19 mouse cellular contexts compared by ENCODE assay signal in the genomic region with DNA sequence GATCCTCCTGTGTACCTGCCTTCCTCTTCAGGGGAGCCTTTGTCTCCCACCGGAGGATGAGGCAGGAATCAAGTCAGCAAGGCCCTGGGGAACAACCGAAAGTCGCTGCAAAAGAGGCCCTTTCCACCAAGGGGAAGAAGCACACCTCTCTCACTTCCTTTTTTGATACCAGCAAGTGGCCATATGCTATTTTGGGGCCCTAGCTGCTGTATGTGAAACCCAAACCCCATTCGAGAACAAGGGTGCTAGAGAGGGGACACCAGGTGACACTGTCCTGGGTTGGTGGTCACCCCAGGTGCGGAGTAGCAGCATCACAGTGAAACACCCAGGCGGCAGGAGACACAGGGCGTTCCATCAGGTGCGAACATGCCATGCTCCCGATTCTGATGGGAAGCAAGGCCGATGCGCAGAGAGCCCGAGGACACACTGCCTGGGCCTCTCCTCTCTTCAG. TPM values are rescaled to one million over a fixed set of nuclear protein-coding genes. Genes with fewer than 3 reads are reported as not detected.
A peak's percentile ranks its signal among the peaks of the same experiment; 100 is the strongest.
DNase-seq lines count a peak whose midpoint lies in the region; ATAC-seq and TF ChIP-seq lines count a peak whose summit lies in the region.
"Had no signal": no experiment of that assay in that cellular context is flagged by ENCODE, and none has a peak within 500 bp of the region (broad histone marks: within the 10 kb centered on the region; RNA-seq: fewer than 3 reads in every experiment).

No protein-coding gene starts in this region.

- H3K4me1 ChIP-seq in heart, embryonic 12.5 days (replicated peaks), result peaks cover 11% of the 10 kb centered on the region
- H3K4me1 ChIP-seq in midbrain, embryonic 10.5 days, result peaks cover 13% of the 10 kb centered on the region
- H3K4me1 ChIP-seq in midbrain, embryonic 14.5 days (ENCODE audit: control insufficient read depth, insufficient read depth, low read length), result peaks cover 6% of the 10 kb centered on the region; the same call in 1 of the 2 replicates
- no peaks in the 10 kb centered on the region for H3K4me1 ChIP-seq in forebrain, postnatal 0 days (ENCODE audit: insufficient read depth)
- H3K4me1 ChIP-seq: embryonic facial prominence, embryonic 13.5 days; intestine, embryonic 15.5 days; limb, embryonic 13.5 days had no signal

- no peaks in the 10 kb centered on the region for H3K9me3 ChIP-seq in heart, embryonic 12.5 days (replicated peaks)
- no peaks in the 10 kb centered on the region for H3K9me3 ChIP-seq in midbrain, embryonic 10.5 days (replicated peaks)
- no peaks in the 10 kb centered on the region for H3K9me3 ChIP-seq in midbrain, embryonic 14.5 days (ENCODE audit: control insufficient read depth, low read length)
- no peaks in the 10 kb centered on the region for H3K9me3 ChIP-seq in forebrain, postnatal 0 days (ENCODE audit: low read length)
- H3K9me3 ChIP-seq: embryonic facial prominence, embryonic 13.5 days; forebrain, embryonic 10.5 days; intestine, embryonic 15.5 days; limb, embryonic 13.5 days; lung, embryonic 15.5 days; midbrain, embryonic 13.5 days had no signal

- H3K4me3 ChIP-seq in heart, embryonic 12.5 days, result no peak overlapping the region
- H3K4me3 ChIP-seq in midbrain, embryonic 10.5 days, result no peak overlapping the region
- H3K4me3 ChIP-seq in midbrain, embryonic 14.5 days (replicated peaks; ENCODE audit: low read depth, low read length), result no peak overlapping the region
- H3K4me3 ChIP-seq in forebrain, postnatal 0 days (ENCODE audit: low read depth, low read length), result no peak overlapping the region
- H3K4me3 ChIP-seq: embryonic facial prominence, embryonic 13.5 days; forebrain, embryonic 10.5 days; intestine, embryonic 15.5 days; limb, embryonic 13.5 days; lung, embryonic 15.5 days; midbrain, embryonic 13.5 days had no signal

- peak; percentile 90 for DNase-seq in heart, adult 11 months
- DNase-seq in midbrain, embryonic 10.5 days (ENCODE audit: low spot score), result no peak
- no peak for DNase-seq in midbrain, embryonic 14.5 days
- peak; percentile 30 for DNase-seq in spleen, adult 12 weeks (ENCODE audit: low spot score)
- DNase-seq in forebrain, postnatal 0 days, result no peak
- DNase-seq in testis, postnatal 14 days (ENCODE audit: low spot score), result no peak
- DNase-seq in right cerebral cortex, postnatal 14 days, result no peak
- DNase-seq: adrenal gland, postnatal 25 days; cerebellum, postnatal 25 days; heart, postnatal 36 days; thymus, postnatal 36 days had no signal

- H3K27me3 ChIP-seq in heart, embryonic 12.5 days (replicated peaks), result peaks cover 20% of the 10 kb centered on the region
- peaks cover 7% of the 10 kb centered on the region; the same call in 1 of the 2 replicates for H3K27me3 ChIP-seq in midbrain, embryonic 10.5 days (ENCODE audit: low read depth, poor library complexity, severe bottlenecking)
- no peaks in the 10 kb centered on the region for H3K27me3 ChIP-seq in midbrain, embryonic 14.5 days (ENCODE audit: control insufficient read depth, insufficient read depth, low read length)
- no peaks in the 10 kb centered on the region for H3K27me3 ChIP-seq in forebrain, postnatal 0 days (ENCODE audit: insufficient read depth, low read length)
- H3K27me3 ChIP-seq: embryonic facial prominence, embryonic 13.5 days; intestine, embryonic 15.5 days; limb, embryonic 13.5 days; lung, embryonic 15.5 days had no signal

- no peaks in the 10 kb centered on the region for H3K36me3 ChIP-seq in heart, embryonic 12.5 days
- H3K36me3 ChIP-seq in midbrain, embryonic 10.5 days, result no peaks in the 10 kb centered on the region
- no peaks in the 10 kb centered on the region for H3K36me3 ChIP-seq in midbrain, embryonic 14.5 days (ENCODE audit: control insufficient read depth, insufficient read depth, low read length)
- H3K36me3 ChIP-seq in forebrain, postnatal 0 days (ENCODE audit: insufficient read depth), result no peaks in the 10 kb centered on the region
- H3K36me3 ChIP-seq: embryonic facial prominence, embryonic 13.5 days; forebrain, embryonic 10.5 days; intestine, embryonic 15.5 days; limb, embryonic 13.5 days; lung, embryonic 15.5 days; midbrain, embryonic 13.5 days had no signal

- WGBS in heart, embryonic 12.5 days, result 77% methylated on average over 12 of the region's 12 CpGs
- WGBS in midbrain, embryonic 10.5 days, result 86% methylated on average over 12 of the region's 12 CpGs
- 92% methylated on average over 12 of the region's 12 CpGs for WGBS in midbrain, embryonic 14.5 days
- 90% methylated on average over 12 of the region's 12 CpGs for WGBS in forebrain, postnatal 0 days

- H3K4me2 ChIP-seq in heart, embryonic 12.5 days, result no peak overlapping the region
- H3K4me2 ChIP-seq in midbrain, embryonic 14.5 days (ENCODE audit: low read length), result no peak overlapping the region
- H3K4me2 ChIP-seq in forebrain, postnatal 0 days (ENCODE audit: low read depth), result no peak overlapping the region
- H3K4me2 ChIP-seq: embryonic facial prominence, embryonic 13.5 days; intestine, embryonic 15.5 days; limb, embryonic 13.5 days; lung, embryonic 15.5 days; midbrain, embryonic 13.5 days had no signal

- ATAC-seq in heart, embryonic 12.5 days (ENCODE audit: insufficient number of reproducible peaks, low FRiP score), result no peak
- no peak for ATAC-seq in midbrain, embryonic 14.5 days (ENCODE audit: low FRiP score, low TSS enrichment)
- no peak for ATAC-seq in forebrain, postnatal 0 days
- ATAC-seq: intestine, embryonic 15.5 days; midbrain, embryonic 13.5 days had no signal

- no peak overlapping the region for H3K9ac ChIP-seq in heart, embryonic 12.5 days
- H3K9ac ChIP-seq in midbrain, embryonic 14.5 days (replicated peaks; ENCODE audit: low read length), result no peak overlapping the region
- no peak overlapping the region for H3K9ac ChIP-seq in forebrain, postnatal 0 days
- H3K9ac ChIP-seq: embryonic facial prominence, embryonic 13.5 days; intestine, embryonic 15.5 days; limb, embryonic 13.5 days; lung, embryonic 15.5 days; midbrain, embryonic 13.5 days had no signal

- TF ChIP-seq CTCF in forebrain, postnatal 0 days (IDR thresholded peaks at IDR 0.05; ENCODE audit: low read depth), result no peak

- H3K27ac ChIP-seq in heart, embryonic 12.5 days (ENCODE audit: poor library complexity, severe bottlenecking), result no peak overlapping the region
- 0 out of 2 replicates have a peak overlapping the region, but pooled peaks have one; percentile 13 for H3K27ac ChIP-seq in midbrain, embryonic 10.5 days (replicated peaks)
- H3K27ac ChIP-seq in midbrain, embryonic 14.5 days (replicated peaks; ENCODE audit: low read depth, low read length), result no peak overlapping the region
- H3K27ac ChIP-seq in forebrain, postnatal 0 days (ENCODE audit: low read depth, low read length), result no peak overlapping the region
- H3K27ac ChIP-seq: embryonic facial prominence, embryonic 13.5 days; forebrain, embryonic 10.5 days; intestine, embryonic 15.5 days; kidney, postnatal 0 days; limb, embryonic 13.5 days; lung, embryonic 15.5 days; midbrain, embryonic 13.5 days had no signal

RNA-seq across cellular contexts. Expression of a gene that starts 17.6 kb away (rescaled TPM):
- polyA plus RNA-seq in heart, embryonic 12.5 days (2016; fragmentation: Nextera tagmentation; extraction: Ambion mirVana), result 1.5 and 2.2 TPM in 2 replicates
- 1.2 TPM in 2 replicates for polyA plus RNA-seq in midbrain, embryonic 10.5 days (2016; fragmentation: Nextera tagmentation; extraction: Ambion mirVana)
- 0.35 and 2.0 TPM in 2 replicates for polyA plus RNA-seq in midbrain, embryonic 14.5 days (2014; fragmentation: Nextera tagmentation; extraction: Ambion mirVana)
- total RNA-seq in forebrain, postnatal 0 days (2014; rRNA removed), result 1.1 and 4.2 TPM in 2 replicates
- 0.83 and 1.4 TPM in 2 replicates for polyA plus RNA-seq in forebrain, postnatal 0 days (2015; fragmentation: Nextera tagmentation; extraction: Ambion mirVana)

Comparison
In these comparisons a context has a peak if more than half of its experiments do, and no peak if none do; other contexts are left out.
1. DNase-seq: peak in heart, adult 11 months (single experiment) and spleen, adult 12 weeks (single experiment); none in midbrain, embryonic 10.5 days (single experiment), midbrain, embryonic 14.5 days (single experiment), forebrain, postnatal 0 days (single experiment), testis, postnatal 14 days (single experiment) and right cerebral cortex, postnatal 14 days (single experiment).